Mouse (Mus musculus): Measurements from ENCODE around the gene Rps6.
"Not testable (repeated sequence)": the region's sequence is repeated elsewhere in the genome, so short reads cannot be mapped to it uniquely, and the experiment has no call there.

Gene Rps6

GRCm38 (mm10) chr4:86851331-86851730 is 5.9 kb downstream of the Rps6 start:
- no peak for DNase-seq

GRCm38 (mm10) chr4:86847246-86847645 is 10.0 kb downstream of the Rps6 start:
- no peak for DNase-seq

GRCm38 (mm10) chr4:86845384-86845783 is 11.8 kb downstream of the Rps6 start:
- no peak for DNase-seq

- not testable (repeated sequence) for DNase-seq
Measured at GRCm38 (mm10) chr4:86841141-86841540, 16.1 kb downstream of the Rps6 start.

GRCm38 (mm10) chr4:86831896-86832295 is 25.3 kb downstream of the Rps6 start:
- DNase-seq = no peak

GRCm38 (mm10) chr4:86825143-86825542 is 32.1 kb downstream of the Rps6 start:
- DNase-seq = no peak

- DNase-seq = peak; percentile 40 to 41
Measured at GRCm38 (mm10) chr4:86823169-86823568, 34.0 kb downstream of the Rps6 start.

- no peak for DNase-seq
Measured at GRCm38 (mm10) chr4:86814850-86815249, 42.4 kb downstream of the Rps6 start.

- peak; percentile 5 for DNase-seq
Measured at GRCm38 (mm10) chr4:86810604-86811003, 46.6 kb downstream of the Rps6 start.
